Mouse (Mus musculus) thymus, postnatal 10 days (tissue): ENCODE results near the gene Ctsg.
"Not testable (repeated sequence)": the region's sequence is repeated elsewhere in the genome, so short reads cannot be mapped to it uniquely, and the experiment has no call there.

ENCODE experiments used
- DNase-seq, 2 experiments: peaks; one replicate each; pipeline ENCODE4 v3.0.0; 2021; ENCODE audit warnings: low spot score in 2 of 2

Gene Ctsg

GRCm38 (mm10) chr14:56102386-56102785 is at the start of gene Ctsg:
Gene Ctsg, minus strand, starts transcription at chr14:56102574.
- no peak for DNase-seq

- not testable (repeated sequence) for DNase-seq
Measured at GRCm38 (mm10) chr14:56133675-56134074, 31.3 kb upstream of the Ctsg start.

GRCm38 (mm10) chr14:56132508-56132907 is 30.1 kb upstream of the Ctsg start, which contains the start of gene Gzmd:
Gene Gzmd, minus strand, starts transcription at chr14:56132608.
- DNase-seq, result not testable (repeated sequence)

- no peak for DNase-seq
Measured at GRCm38 (mm10) chr14:56128341-56128740, 26.0 kb upstream of the Ctsg start.

GRCm38 (mm10) chr14:56123516-56123915 is 21.1 kb upstream of the Ctsg start:
- no peak for DNase-seq

- DNase-seq, result no peak
Measured at GRCm38 (mm10) chr14:56120525-56120924, 18.2 kb upstream of the Ctsg start, which contains the start of gene Gzme. Gene Gzme, minus strand, starts transcription at chr14:56120625.

GRCm38 (mm10) chr14:56115531-56116310 is 13.3 kb upstream of the Ctsg start:
- not testable (repeated sequence) for DNase-seq

- no peak for DNase-seq
Measured at GRCm38 (mm10) chr14:56105447-56106180, 3.2 kb upstream of the Ctsg start.

- DNase-seq, result no peak
Measured at GRCm38 (mm10) chr14:56105016-56105415, 2.6 kb upstream of the Ctsg start.

- DNase-seq, result no peak
Measured at GRCm38 (mm10) chr14:56103452-56103851, 1.1 kb upstream of the Ctsg start.

GRCm38 (mm10) chr14:56098940-56099339 is 3.4 kb downstream of the Ctsg start:
- peak in 1 of 2 experiments; percentile 25 for DNase-seq

- DNase-seq, result no peak
Measured at GRCm38 (mm10) chr14:56097597-56097996, 4.8 kb downstream of the Ctsg start.

- no peak for DNase-seq
Measured at GRCm38 (mm10) chr14:56093353-56093752, 9.0 kb downstream of the Ctsg start.

- no peak for DNase-seq
Measured at GRCm38 (mm10) chr14:56086711-56087110, 15.7 kb downstream of the Ctsg start.

GRCm38 (mm10) chr14:56085167-56085566 is 17.2 kb downstream of the Ctsg start, which contains the start of gene Mcpt8:
Gene Mcpt8, minus strand, starts transcription at chr14:56085273.
- no peak for DNase-seq

- DNase-seq, result no peak
Measured at GRCm38 (mm10) chr14:56082016-56082415, 20.4 kb downstream of the Ctsg start.

GRCm38 (mm10) chr14:56062213-56062612 is 40.2 kb downstream of the Ctsg start, which contains the start of gene Mcpt4:
Gene Mcpt4, minus strand, starts transcription at chr14:56062313.
- DNase-seq, result not testable (repeated sequence)

- DNase-seq, result no peak
Measured at GRCm38 (mm10) chr14:56057722-56058121, 44.7 kb downstream of the Ctsg start.

- no peak for DNase-seq
Measured at GRCm38 (mm10) chr14:56055408-56055807, 47.0 kb downstream of the Ctsg start.
